Mouse (Mus musculus) right cerebral cortex, postnatal 36 days (tissue): ENCODE data around the gene Ndufab1.
A peak's percentile ranks its signal among the peaks of the same experiment; 100 is the strongest.

Source experiments
- DNase-seq, 2 experiments: peaks; one replicate each; pipeline ENCODE4 v3.0.0; 2022; ENCODE audit warnings: low spot score in 2 of 2, mixed read lengths in 1 of 2

Ndufab1 gene

DNA sequence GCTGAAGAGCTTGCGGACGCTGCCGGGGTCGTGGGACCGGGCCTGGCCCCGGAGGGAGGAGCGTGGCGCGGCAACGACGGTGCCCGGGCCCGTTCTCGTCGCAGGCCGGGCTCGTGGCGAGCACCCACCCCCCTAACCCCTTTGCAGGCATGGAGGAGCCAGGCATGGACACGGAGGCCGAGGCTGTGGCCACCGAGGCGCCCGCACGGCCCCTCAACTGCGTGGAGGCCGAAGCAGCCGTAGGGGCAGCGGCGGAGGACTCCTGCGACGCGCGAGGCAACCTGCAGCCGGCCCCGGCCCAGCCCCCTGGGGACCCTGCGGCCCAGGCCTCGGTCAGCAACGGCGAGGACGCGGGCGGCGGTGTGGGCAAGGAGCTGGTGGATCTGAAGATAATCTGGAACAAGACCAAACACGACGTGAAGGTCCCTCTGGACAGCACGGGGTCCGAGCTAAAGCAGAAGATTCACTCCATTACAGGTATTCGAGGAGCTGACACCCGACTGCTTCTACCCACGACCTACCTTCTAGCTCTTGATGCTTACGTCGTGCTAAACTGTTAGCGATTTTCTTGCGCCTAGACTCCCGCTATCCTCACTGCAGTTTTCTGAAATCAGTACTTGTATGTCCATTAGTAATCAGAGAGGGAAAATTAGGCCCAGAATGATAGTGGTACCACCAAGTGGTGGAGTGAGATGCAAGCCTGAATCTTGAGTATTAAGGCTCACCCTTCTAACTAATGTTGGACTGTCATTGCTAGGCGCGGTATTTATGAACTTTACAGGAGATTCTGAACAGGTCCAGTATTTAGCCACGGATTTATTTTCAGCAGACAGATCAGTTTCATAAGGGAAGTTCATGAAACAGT lies 33.9 kb downstream of the Ndufab1 start:
- DNase-seq, result no peak

DNA sequence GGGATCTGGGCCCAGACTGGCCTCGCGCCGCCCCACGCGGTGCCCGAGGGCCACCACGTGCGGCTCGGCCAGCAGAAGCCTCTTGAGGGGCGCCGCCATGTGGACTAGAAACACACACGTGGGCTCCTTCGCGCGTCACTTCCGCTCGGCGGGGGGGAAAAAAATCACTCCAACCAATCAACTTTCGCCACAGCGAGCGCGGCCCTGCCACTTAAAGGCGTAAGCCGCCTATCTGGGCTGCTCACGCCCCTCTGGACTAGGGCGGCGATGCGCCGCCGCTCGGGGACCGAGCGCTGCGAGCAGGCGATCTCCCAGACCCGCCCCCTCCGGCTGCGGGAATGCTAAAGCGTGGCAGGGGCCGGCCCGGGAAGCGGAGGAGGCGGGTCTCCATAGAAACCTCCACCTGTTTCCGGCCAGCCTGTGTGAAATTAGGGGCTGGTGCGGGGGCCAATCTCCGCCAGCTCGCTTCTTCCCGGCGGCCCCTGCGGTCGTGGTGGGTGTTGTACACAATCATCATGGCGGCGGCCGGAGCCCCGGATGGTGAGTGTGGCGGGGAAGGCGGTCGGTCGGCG lies 34.7 kb downstream of the Ndufab1 start, which contains the start of the genes Ubfd1 and Ears2:
Gene Ubfd1, plus strand, starts transcription at position 231 of the 572 bp plus-strand sequence.
Gene Ears2, minus strand, starts transcription at position 319 of the 572 bp plus-strand sequence.
- DNase-seq, result peak; percentile 96

DNA sequence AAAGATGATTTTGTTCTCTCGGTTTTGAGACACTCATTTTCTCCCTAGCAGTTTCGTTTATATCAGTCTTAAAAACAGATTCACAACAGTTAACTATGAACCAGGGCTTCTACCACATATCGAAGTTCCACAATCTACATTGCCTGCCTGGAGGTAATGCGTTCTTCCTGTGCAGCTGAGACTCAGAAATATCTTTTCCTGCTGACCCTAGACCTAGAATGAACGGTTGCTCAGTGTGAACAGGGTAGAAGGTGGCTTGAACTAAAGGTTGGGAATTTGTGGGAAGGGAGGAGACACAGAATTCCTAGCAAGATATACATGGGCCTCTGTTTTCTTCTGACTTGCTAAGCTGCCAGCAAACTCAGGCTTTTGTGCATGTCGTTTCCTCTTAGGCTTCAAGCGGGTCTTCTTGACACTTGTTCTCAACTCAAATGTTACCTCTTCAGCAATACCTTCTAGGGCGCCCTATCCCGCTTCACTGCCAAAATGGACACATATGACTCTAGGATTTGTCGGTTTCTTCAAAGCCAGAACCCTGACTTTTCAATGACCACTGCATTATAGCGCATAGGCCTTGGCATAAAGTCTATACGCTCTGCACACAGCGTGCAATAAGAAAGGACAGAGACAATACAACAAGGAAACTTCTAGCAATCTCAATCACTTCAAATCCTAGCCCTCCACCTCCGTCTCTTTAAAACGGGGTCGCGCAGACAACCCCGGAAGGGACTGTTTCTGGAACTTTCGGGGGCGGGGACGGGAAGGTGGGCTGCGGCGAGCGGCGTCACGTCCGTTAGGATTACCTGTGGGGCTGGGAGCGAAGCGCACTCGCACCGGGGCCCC lies 35.4 kb downstream of the Ndufab1 start:
- DNase-seq, result no peak

DNA sequence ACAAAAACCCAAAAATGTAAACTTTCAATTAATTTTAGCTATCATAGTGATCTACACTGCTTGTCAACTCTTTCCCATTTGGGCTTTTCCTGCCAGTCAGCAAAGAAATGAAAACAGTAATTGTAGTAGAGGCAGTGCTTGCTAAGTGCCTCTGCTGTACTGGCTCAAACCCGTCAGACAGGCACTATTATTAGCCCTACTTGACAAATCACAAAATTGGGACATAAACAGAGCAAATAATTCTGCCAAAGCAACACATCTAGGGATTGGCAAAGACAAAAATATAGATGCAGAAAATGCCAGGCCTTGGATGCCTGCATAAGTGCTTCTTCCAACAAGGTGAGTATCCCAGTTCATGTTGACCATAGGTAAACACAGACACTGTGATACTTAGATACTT lies 36.0 kb downstream of the Ndufab1 start:
- no peak for DNase-seq

DNA sequence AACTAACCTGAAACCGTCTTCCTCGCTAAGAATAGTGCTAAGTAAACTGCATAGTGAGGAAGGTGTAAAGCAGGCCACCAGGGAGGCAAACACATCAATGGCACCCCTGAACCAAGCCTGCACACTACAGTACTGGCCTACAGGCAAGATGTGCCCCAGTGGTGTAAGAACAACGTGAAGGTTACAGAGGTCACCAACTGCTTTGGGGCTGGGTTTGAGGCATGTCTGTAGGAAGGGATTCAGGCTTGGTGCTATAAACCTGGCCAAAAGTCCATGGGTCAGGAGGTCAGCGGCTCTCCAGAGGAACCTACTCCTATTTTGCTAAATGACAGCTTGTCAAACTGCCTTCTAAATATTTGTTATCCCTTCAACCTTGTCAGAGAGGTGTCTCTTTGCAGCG lies 45.1 kb downstream of the Ndufab1 start:
- no peak for DNase-seq

DNA sequence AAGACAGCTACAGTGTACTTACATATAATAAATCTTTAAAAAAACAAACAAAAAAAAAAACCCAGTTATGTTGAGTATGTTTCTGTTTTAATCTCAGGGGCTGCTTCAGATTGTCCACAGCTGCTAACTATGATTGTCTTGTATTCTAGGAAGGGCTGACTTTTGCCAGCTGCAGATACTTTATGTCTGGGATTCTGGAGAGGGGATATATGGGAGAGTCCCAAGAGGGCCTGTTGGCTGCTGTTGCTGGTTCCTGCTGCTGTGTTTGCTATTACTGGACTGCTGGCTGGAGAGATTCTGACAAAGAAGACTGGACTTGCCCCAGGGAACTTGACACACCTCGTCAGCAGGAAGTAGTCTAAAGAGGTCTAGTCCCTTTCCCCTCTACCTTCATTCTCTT lies 50.9 kb downstream of the Ndufab1 start:
- no peak for DNase-seq

DNA sequence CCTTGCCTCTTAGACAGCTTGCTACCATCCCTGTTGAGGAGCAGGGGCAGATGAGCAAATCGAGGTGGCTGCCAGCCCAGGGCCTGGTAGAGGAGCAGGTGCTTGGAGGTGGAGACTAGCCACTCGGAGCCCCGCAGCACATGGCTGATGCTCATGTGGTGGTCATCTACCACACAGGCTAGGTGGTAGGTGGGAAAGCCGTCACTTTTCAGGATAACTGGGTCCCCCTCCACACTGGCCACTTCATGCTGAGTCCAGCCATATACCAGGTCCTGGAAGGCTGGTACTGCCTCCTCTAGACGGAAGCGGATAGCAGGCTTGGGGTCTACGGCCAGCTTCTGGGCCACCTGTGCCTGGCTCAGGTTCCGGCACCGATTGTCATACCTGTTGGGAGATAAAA lies 53.5 kb downstream of the Ndufab1 start:
- DNase-seq, result no peak

DNA sequence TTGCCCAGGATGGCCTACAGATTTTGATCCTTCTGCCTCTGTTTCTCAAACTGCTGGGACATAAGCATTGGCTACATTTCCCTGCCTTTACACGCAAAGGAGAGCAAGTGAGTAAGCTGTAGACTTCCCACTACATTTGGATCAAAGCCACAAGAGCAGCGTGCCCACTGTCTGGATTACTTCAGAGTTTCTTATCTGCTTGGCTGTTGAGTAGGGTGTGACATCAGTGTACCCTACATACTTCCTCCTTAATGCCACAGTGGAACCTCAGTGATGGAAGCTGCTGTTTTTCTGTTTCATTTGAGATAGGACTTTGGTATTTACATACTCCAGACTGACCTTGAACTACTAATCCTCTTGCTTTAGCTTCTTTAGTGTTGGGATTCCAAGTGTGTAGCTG lies 54.9 kb downstream of the Ndufab1 start:
- DNase-seq, result no peak

DNA sequence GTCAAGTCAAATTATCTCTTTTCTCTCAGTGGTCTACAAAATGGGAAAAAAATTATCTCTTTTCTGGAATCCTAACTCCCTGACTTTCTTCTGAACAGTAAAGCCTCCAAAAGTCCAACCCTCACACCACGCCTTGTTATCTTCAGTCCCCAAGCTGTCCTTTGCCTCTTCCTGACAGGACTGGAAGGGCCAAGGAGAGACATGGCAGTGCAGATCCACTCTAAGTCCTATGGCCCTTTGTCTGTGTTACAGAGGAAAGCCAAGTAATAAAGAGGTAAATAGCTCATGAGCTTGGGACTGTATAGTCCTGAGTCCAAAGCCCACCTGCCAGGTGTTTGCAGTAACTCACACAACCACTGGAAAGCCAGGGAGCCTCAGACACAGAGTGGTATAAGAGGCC lies 56.0 kb downstream of the Ndufab1 start:
- no peak for DNase-seq

DNA sequence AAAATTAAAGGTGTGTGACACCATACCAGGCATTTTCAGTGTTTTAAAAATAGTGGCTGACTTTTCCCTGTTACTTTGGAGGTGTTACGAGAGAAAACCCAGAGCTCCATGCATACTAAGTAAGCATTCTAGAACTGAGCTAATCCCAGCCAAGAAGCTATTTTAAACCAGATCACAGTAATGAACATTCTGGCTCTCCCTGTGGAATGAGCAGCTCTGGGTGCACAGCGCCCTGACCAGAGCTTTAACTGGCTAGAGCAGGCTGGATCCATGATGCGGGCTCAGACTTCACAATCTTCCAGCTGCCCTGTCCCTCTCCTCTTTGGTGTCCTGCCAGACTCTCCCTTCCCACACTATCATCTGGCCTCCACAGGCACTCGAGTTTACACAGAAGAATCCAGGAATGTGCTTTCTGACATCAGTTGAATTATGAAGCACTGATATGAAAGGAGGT lies 56.5 kb downstream of the Ndufab1 start:
- DNase-seq, result peak in 1 of 2 experiments; percentile 30

DNA sequence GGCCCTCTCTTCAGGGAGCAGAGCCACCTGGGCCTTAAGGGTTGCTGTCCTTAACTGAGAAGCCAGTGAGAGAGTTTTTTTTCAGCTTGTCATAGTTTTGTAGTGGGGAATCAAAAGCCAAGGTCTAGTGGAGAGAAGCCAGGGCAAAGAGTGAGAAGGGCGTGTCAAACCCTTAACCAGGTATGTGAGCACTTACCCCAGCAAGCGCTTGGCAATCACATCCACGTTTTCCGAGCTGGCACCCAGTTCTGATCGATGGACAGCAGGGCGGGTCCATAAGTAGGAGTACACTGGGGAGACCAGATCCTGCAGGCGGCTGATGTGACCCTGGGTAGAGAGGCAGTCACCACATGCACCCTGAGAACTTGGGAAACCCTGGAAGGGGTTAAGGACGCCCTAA lies 57.6 kb downstream of the Ndufab1 start:
- DNase-seq, result no peak
